Mouse (Mus musculus) gastrocnemius, adult 18-20 months (tissue): ENCODE measurements around the gene Pax4. TPM values are rescaled to one million over a fixed set of nuclear protein-coding genes. Genes with fewer than 3 reads are reported as not detected.

ENCODE experiments used
- DNase-seq: peaks from one replicate; pipeline ENCODE4 v3.0.0; 2021; ENCODE audit warnings: low spot score
- total RNA-seq, 2 experiments: library from RNA; stranded (reverse); gene quantifications; 2 replicates each; pipeline ENCODE4 v1.2.3; 2021

Gene Pax4
- total RNA-seq, 2 experiments from 2014 or later = not detected

DNA sequence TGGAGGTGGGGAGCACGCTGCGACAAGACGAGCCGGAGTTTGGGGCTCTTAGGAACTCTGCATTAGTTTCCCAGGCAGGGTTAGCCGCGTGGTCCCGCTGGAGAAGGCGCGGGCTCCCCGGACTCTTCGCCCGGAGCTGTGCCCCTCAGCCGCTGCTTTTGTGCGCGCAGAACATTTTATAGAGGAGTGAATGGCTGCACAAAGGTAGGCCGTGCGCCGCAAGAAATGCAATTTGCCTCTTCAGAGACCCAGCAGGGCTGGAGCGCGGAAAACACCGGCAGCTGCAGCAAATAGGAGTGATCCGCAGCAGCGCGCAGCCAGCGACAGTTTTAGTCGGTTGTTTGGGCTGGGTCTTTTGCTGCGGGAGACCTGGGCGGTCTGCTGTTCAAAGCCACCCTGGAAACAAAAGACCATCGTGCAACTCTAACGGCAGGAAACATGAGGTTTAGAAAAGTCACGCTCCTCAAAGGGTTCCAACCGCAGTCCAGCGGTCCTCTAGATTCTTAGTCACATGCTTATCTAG, 51.4 kb downstream of the Pax4 start, which contains the start of gene Zfp800:
Gene Zfp800 (minus strand): TSS at position 325 of the 523 bp plus-strand sequence.
- DNase-seq = no peak

DNA sequence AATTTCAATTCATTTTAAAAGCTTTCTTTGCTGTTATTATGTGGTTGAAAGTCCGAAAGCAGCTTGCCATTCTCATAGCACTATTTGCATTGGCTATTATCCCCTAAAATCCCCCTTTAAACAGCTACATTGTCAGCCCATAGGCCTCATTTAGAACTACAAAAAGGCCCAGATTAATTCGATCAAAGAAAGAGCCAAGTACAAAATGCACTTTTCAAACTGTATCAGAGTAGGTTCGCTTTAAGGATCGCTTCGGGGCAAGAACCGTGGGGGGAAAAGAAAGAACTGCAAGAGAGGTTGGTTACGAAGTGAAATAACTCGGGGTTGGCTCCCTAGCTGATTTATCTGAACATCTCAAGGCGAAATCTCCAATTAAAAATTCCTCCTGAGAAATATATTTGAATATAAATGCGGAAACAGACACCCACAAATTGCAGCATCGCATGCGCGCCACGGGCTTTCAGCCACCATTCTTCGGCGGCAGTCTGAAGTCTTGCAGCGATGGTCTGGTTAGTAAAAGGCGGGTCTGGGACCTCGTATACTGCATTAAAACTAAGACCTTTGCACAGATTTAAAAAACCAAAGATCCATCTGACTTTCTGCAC, 52.2 kb downstream of the Pax4 start:
- no peak for DNase-seq

DNA sequence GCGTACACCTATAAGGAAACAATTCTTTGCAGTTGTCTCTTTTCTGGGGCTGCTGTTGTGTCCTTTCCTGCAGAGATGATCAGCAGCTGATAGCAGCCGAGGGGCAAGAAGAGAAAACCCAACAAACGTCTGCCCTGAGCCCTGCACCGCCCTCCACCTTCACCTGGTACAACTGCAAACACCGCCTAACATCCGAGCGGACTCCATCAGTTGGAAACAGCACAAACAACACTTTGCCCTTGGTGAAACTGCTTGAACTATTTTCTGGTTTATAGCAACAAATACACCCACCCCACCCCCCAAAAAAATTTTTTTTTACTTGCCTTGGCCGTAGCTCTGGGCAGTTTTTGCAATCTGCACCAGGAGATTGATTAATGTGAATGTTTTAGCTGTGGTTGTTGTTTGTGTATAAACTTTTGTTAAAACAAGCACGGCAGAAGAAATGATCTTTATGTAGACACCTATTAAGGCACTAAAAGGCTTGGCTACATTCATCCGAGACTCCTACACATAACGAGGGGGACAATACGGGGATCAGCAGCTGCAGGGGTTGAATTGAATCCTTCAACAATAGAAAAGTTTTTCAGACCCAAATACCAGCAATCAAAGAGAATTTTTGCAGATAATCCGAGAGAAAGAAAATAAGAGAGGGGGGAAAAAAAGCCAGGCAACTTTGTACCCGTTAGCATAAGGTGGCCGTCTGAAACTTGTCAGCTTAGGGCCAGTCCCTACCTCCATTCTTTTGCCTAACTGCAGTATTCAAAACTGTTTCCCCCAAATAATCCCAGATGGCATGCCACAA, 52.9 kb downstream of the Pax4 start:
- no peak for DNase-seq

Other genes with a start within 250 kb of the Pax4 start
- gene Zfp800, start 51.3 kb downstream of the Pax4 start, total RNA-seq = 1 to 10 TPM; 6.3 to 6.6 TPM
- gene Arf5, start 25.8 kb downstream of the Pax4 start, total RNA-seq = 10 to 100 TPM; 68.5 to 70.8 TPM
- not detected for gene Fscn3, start 21.6 kb downstream of the Pax4 start, total RNA-seq
- 1 to 10 TPM; 6.6 to 7.6 TPM for gene Gcc1, start 21.0 kb downstream of the Pax4 start, total RNA-seq
- gene Snd1, start 25.8 kb upstream of the Pax4 start, total RNA-seq = 10 to 100 TPM; 45.0 to 49.8 TPM